Mouse (Mus musculus) left cerebral cortex, postnatal 10 days (tissue): ENCODE measurements around the gene Qser1. TPM values are rescaled to one million over a fixed set of nuclear protein-coding genes. Genes with fewer than 3 reads are reported as not detected.

ENCODE experiments used
- total RNA-seq, 2 experiments: library from RNA; stranded (reverse); gene quantifications; 2 replicates each; pipeline ENCODE4 v1.2.3; 2021

The Qser1 gene
- total RNA-seq, 2 experiments from 2014 or later: 11.7 to 12.9 TPM

Other genes starting within 250 kb of the Qser1 start
- gene Cstf3, start 226.2 kb downstream of the Qser1 start, total RNA-seq: 10 to 100 TPM; 38.6 to 43.7 TPM
- gene Tcp11l1, start 104.6 kb downstream of the Qser1 start, total RNA-seq: 10 to 100 TPM; 44.6 to 48.8 TPM
- gene Pin1rt1, start 100.4 kb downstream of the Qser1 start, total RNA-seq: not detected
- gene Depdc7, start 73.9 kb downstream of the Qser1 start, total RNA-seq: 1 to 10 TPM; 1.0 to 1.2 TPM
- gene Prrg4, start 33.1 kb upstream of the Qser1 start, total RNA-seq: under 1 TPM; 0.30 to 0.41 TPM
- gene Ccdc73, start 51.0 kb upstream of the Qser1 start, total RNA-seq: 1 to 10 TPM; 1.4 to 2.5 TPM
- gene Eif3m, start 200.3 kb upstream of the Qser1 start, total RNA-seq: 10 to 100 TPM; 99.6 to 99.8 TPM